Comparison of ENCODE assay signal across 51 mouse cellular contexts in genomic region chr15:102895115-102895514, GRCm38 (mm10). TPM values are rescaled to one million over a fixed set of nuclear protein-coding genes. Genes with fewer than 3 reads are reported as not detected.
"Had no signal": no experiment of that assay in that cellular context is flagged by ENCODE, and none has a peak within 500 bp of the region (broad histone marks: within the 10 kb centered on the region; RNA-seq: fewer than 3 reads in every experiment).

No protein-coding gene starts in this region.

- DNase-seq: heart, postnatal 10 days; heart, postnatal 14 days; heart, postnatal 36 days; heart, postnatal 4 days; kidney, adult 11 months; kidney, adult 18-20 months; kidney, adult 8-10 months; kidney, adult 9 months; kidney, postnatal 10 days; kidney, postnatal 14 days; kidney, postnatal 25 days; kidney, postnatal 36 days; kidney, postnatal 4 days; layer of hippocampus, adult 9-11 months; layer of hippocampus, postnatal 36 days had no signal

- H3K27ac ChIP-seq: heart, embryonic 10.5 days; heart, embryonic 13.5 days; heart, embryonic 15.5 days; hindbrain, embryonic 10.5 days; hindbrain, embryonic 12.5 days; hindbrain, embryonic 13.5 days; hindbrain, embryonic 14.5 days; hindbrain, embryonic 15.5 days; hindbrain, postnatal 0 days; intestine, embryonic 15.5 days; kidney, embryonic 15.5 days; kidney, postnatal 0 days; layer of hippocampus, adult 2 months; left cerebral cortex, adult 2 months had no signal

- H3K9ac ChIP-seq: heart, embryonic 12.5 days; heart, embryonic 13.5 days; heart, embryonic 15.5 days; hindbrain, embryonic 12.5 days; hindbrain, embryonic 13.5 days; hindbrain, embryonic 14.5 days; hindbrain, embryonic 15.5 days; intestine, embryonic 15.5 days; kidney, embryonic 15.5 days had no signal

- H3K36me3 ChIP-seq: heart, embryonic 10.5 days; heart, embryonic 12.5 days; heart, embryonic 13.5 days; heart, embryonic 15.5 days; hindbrain, embryonic 10.5 days; hindbrain, embryonic 12.5 days; hindbrain, embryonic 13.5 days; hindbrain, embryonic 15.5 days; intestine, embryonic 15.5 days; kidney, embryonic 15.5 days had no signal

- H3K4me1 ChIP-seq: heart, embryonic 10.5 days; heart, embryonic 12.5 days; heart, embryonic 13.5 days; heart, embryonic 15.5 days; hindbrain, embryonic 10.5 days; hindbrain, embryonic 12.5 days; hindbrain, embryonic 13.5 days; hindbrain, embryonic 15.5 days; intestine, embryonic 15.5 days; kidney, embryonic 15.5 days had no signal

- H3K4me3 ChIP-seq: heart, embryonic 10.5 days; heart, embryonic 12.5 days; heart, embryonic 13.5 days; heart, embryonic 15.5 days; hindbrain, embryonic 10.5 days; hindbrain, embryonic 12.5 days; hindbrain, embryonic 13.5 days; hindbrain, embryonic 15.5 days; intestine, embryonic 15.5 days; kidney, embryonic 15.5 days; layer of hippocampus, adult 2 months; left cerebral cortex, adult 2 months had no signal

- H3K9me3 ChIP-seq: heart, embryonic 10.5 days; heart, embryonic 12.5 days; heart, embryonic 13.5 days; heart, embryonic 15.5 days; hindbrain, embryonic 10.5 days; hindbrain, embryonic 12.5 days; hindbrain, embryonic 13.5 days; hindbrain, embryonic 15.5 days; intestine, embryonic 15.5 days; kidney, embryonic 15.5 days had no signal

RNA-seq across cellular contexts. Expression of gene Hoxc13, which starts 25.8 kb away (rescaled TPM):
- total RNA-seq: heart, postnatal 10 days; heart, postnatal 14 days; heart, postnatal 25 days; heart, postnatal 36 days; heart, postnatal 4 days; hematopoietic stem cell, adult 5-6 weeks; hindbrain, postnatal 0 days; layer of hippocampus, adult 18-20 months; layer of hippocampus, adult 2 months; layer of hippocampus, adult 8-10 months; layer of hippocampus, postnatal 14 days; layer of hippocampus, postnatal 25 days; layer of hippocampus, postnatal 36 days; left cerebral cortex, adult 18-20 months; left cerebral cortex, adult 2 months had no signal
- polyA plus RNA-seq: heart, embryonic 10.5 days; heart, embryonic 11.5 days; heart, embryonic 14.5 days; heart, embryonic 15.5 days; heart, embryonic 16.5 days; heart, postnatal 0 days; hindbrain, embryonic 13.5 days; hindbrain, embryonic 14.5 days; hindbrain, embryonic 15.5 days; hindbrain, embryonic 16.5 days; hindbrain, postnatal 0 days; inflammation-experienced regulatory T-cells, adult 6 months; intestine, embryonic 14.5 days; intestine, embryonic 15.5 days; intestine, embryonic 16.5 days; intestine, postnatal 0 days; kidney, adult 2 months; kidney, embryonic 14.5 days; kidney, embryonic 15.5 days; kidney, embryonic 16.5 days; large intestine, adult 2 months had no signal

RNA-seq across cellular contexts. Expression of gene Hoxc12, which starts 41.4 kb away (rescaled TPM):
- total RNA-seq: heart, postnatal 10 days; heart, postnatal 14 days; heart, postnatal 25 days; heart, postnatal 36 days; heart, postnatal 4 days; hematopoietic stem cell, adult 5-6 weeks; hindbrain, postnatal 0 days; layer of hippocampus, adult 18-20 months; layer of hippocampus, adult 2 months; layer of hippocampus, adult 8-10 months; layer of hippocampus, postnatal 14 days; layer of hippocampus, postnatal 25 days; layer of hippocampus, postnatal 36 days; left cerebral cortex, adult 18-20 months; left cerebral cortex, adult 2 months had no signal
- polyA plus RNA-seq: heart, embryonic 10.5 days; heart, embryonic 11.5 days; heart, embryonic 12.5 days; heart, embryonic 13.5 days; heart, embryonic 14.5 days; heart, embryonic 15.5 days; heart, embryonic 16.5 days; heart, postnatal 0 days; hindbrain, embryonic 10.5 days; hindbrain, embryonic 11.5 days; hindbrain, embryonic 12.5 days; hindbrain, embryonic 13.5 days; hindbrain, embryonic 14.5 days; hindbrain, embryonic 15.5 days; hindbrain, embryonic 16.5 days; hindbrain, postnatal 0 days; inflammation-experienced regulatory T-cells, adult 6 months; intestine, embryonic 14.5 days; intestine, embryonic 15.5 days; intestine, embryonic 16.5 days; intestine, postnatal 0 days; kidney, adult 2 months; kidney, embryonic 14.5 days; kidney, embryonic 15.5 days; kidney, embryonic 16.5 days; kidney, postnatal 0 days; large intestine, adult 2 months had no signal

RNA-seq across cellular contexts. Expression of gene Hoxc11, which starts 59.1 kb away (rescaled TPM):
- total RNA-seq: heart, postnatal 10 days; heart, postnatal 14 days; heart, postnatal 25 days; heart, postnatal 36 days; heart, postnatal 4 days; hematopoietic stem cell, adult 5-6 weeks; hindbrain, postnatal 0 days; layer of hippocampus, adult 18-20 months; layer of hippocampus, adult 2 months; layer of hippocampus, adult 8-10 months; layer of hippocampus, postnatal 14 days; layer of hippocampus, postnatal 25 days; layer of hippocampus, postnatal 36 days; left cerebral cortex, adult 18-20 months; left cerebral cortex, adult 2 months had no signal
- polyA plus RNA-seq: heart, embryonic 10.5 days; heart, embryonic 11.5 days; heart, embryonic 12.5 days; heart, embryonic 13.5 days; heart, embryonic 14.5 days; heart, embryonic 15.5 days; heart, embryonic 16.5 days; heart, postnatal 0 days; hindbrain, embryonic 10.5 days; hindbrain, embryonic 11.5 days; hindbrain, embryonic 12.5 days; hindbrain, embryonic 13.5 days; hindbrain, embryonic 14.5 days; hindbrain, embryonic 15.5 days; hindbrain, embryonic 16.5 days; hindbrain, postnatal 0 days; inflammation-experienced regulatory T-cells, adult 6 months; intestine, embryonic 15.5 days; intestine, postnatal 0 days; large intestine, adult 2 months had no signal
